Mouse (Mus musculus) neural tube, postnatal 0 days (tissue): Measurements from ENCODE around the gene Gm9495. TPM values are rescaled to one million over a fixed set of nuclear protein-coding genes. Genes with fewer than 3 reads are reported as not detected.

Experiments used
- polyA plus RNA-seq: library from polyadenylated mRNA; unstranded; fragments of >200 nt; fragmentation: Nextera tagmentation; extraction: Ambion mirVana; gene quantifications from 2 replicates; pipeline ENCODE4 v1.2.1, GENCODE M21; 2015

Gene Gm9495
- polyA plus RNA-seq, result not detected in 2 replicates

DNA sequence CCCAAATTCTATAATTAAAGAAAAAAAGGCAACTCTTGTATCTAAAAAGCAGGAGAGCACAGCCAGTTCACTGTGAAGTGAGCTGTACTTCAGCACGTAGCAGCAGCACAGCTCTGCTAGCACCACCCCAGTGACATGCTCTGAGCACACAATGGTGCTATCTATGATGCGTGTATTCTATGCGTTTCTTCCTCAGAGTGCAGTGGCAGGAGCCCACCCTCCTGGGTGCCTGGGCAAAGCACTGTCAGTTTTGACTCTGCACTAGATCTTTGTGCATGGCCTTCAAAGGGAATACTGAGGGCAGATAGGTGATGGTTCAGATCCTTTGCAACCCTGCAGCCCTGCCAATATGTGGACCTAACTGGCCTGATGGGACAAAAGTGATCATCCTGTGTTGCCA is at the start of gene Gm9495:
Gene Gm9495, minus strand, starts transcription at position 101 of the 400 bp plus-strand sequence.

Other genes starting within 250 kb of the Gm9495 start
- gene Zfp930, start 244.5 kb downstream of the Gm9495 start, polyA plus RNA-seq, result 14.3 and 15.3 TPM in 2 replicates
- gene D130040H23Rik, start 182.5 kb downstream of the Gm9495 start, polyA plus RNA-seq, result 7.3 and 8.9 TPM in 2 replicates
- gene Gm7697, start 69.4 kb upstream of the Gm9495 start, polyA plus RNA-seq, result not detected in 2 replicates
- gene Zfp868, start 172.0 kb upstream of the Gm9495 start, polyA plus RNA-seq, result 20.0 and 22.1 TPM in 2 replicates
- 1.4 and 1.6 TPM in 2 replicates for gene Zfp964, start 200.9 kb upstream of the Gm9495 start, polyA plus RNA-seq